Mouse (Mus musculus): ENCODE measurements around the gene Ptprm.
A peak's percentile ranks its signal among the peaks of the same experiment; 100 is the strongest.
"Not testable (repeated sequence)": the region's sequence is repeated elsewhere in the genome, so short reads cannot be mapped to it uniquely, and the experiment has no call there.

Gene Ptprm

DNA sequence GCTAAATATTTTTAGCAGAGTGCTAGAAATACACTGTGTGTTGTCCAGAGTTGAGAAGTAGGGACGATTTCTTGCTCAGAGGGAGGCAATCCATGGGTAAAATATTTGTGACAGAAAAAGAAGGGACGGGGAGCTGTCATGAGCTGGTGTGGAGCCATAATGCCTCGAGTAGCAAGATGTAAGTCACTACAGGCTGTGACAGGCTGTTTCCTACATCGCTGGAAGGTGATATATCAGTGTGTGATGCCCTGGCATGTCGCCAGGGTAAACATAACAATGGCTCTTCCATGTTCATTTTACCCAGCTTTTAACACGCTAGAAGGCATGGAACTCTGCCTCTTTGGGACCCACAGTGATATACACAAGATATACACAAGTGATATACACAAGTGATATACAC, 476.7 kb downstream of the Ptprm start:
- no peak for DNase-seq (ENCODE audit: inconsistent ontology term)

DNA sequence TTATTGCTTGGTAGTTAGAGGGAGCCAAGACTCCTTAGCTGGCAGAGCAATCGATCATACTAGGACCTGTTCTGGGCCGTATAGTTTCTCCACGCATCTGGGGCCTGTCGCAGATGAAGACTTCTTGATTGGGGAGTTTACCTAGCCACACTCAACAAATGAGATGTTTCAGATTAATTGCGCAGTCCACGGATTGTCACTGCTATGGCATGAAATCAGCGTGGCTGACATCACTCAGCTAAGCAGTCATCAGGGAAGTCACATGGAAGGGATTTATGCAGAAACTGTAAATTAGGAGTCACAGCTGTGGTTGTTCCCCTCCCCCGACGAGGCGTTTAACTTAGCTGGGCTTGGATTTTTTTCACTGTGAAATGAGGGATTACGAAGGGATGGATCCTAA, 479.4 kb downstream of the Ptprm start:
- no peak for DNase-seq (ENCODE audit: inconsistent ontology term)

DNA sequence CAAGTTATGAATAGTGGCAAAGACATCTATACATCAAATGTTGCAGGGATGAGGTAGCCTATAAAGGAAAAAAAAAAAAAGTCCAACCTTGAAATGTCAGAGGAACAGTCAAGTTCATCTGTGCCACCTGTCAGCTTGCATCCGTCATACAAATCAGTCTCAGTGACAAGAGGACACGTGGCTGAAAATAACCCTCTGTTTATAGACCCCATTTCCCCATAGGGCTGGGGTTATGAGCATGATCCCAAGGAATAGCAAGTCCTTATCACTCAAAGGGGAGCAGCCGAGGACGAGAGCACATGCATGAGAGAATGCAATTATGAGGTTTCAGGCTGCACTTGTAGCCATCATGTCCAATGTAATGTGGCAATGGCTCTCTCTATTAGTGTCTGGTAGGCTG, 482.9 kb downstream of the Ptprm start:
- DNase-seq (ENCODE audit: inconsistent ontology term) = no peak

DNA sequence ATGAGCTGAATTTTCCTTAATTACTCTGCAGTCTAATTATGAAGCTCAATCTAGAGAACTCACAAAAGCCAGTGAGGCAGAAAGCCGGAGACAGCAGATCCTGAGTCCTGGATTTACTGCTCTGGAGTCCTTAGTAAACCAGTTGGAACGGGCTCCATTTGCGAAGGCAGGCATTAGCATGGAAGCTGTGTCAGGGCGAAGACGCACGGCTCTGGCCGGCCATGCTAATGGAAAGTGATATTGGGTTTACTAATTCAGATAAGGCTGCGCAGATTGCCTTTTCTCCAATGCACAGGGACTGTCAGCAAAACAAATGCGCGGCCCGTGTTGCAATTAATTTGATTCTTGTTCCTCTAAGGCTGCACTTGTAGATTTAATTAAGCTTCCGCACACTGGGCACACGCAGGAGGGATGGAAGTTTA, 484.7 kb downstream of the Ptprm start:
- DNase-seq (ENCODE audit: inconsistent ontology term) = peak; percentile 76

DNA sequence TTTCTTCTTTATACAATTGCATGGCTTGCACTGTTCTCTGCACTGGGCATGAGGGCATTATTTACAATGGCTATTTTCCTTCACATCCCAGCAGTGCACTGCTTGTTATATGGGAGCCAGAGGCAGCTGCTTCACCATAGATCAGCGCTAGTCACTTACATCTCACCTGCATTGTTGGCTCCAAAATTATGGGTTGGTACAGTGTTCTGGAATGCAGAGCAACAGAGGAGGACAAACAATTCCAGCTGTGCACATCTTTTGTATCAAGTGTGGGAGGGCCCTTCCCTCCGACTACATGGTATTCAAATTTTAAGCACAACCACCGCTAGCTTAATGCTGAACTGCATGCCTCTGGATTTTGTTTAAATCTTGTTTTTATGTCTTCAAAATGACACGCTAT, 489.8 kb downstream of the Ptprm start:
- DNase-seq (ENCODE audit: inconsistent ontology term) = no peak

DNA sequence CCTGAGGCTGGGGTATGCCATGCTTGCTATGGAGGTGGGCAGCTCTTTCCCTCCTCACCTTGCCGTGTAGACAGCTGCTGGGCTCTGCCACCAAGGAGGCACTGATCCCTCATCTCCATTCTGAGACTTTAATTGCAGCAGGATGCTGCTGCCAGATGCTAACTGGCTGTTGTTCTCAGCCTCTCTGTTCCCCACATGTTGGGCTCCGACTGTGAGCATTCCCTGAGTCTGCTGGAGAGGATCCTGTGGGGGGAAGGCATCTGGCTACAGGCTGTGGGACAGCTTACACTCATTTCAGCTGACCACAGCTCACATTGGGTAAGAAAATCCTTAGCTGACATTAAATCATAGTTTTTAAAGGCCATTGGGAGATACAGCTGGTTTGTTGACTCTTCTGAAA, 492.7 kb downstream of the Ptprm start:
- no peak for DNase-seq (ENCODE audit: inconsistent ontology term)

DNA sequence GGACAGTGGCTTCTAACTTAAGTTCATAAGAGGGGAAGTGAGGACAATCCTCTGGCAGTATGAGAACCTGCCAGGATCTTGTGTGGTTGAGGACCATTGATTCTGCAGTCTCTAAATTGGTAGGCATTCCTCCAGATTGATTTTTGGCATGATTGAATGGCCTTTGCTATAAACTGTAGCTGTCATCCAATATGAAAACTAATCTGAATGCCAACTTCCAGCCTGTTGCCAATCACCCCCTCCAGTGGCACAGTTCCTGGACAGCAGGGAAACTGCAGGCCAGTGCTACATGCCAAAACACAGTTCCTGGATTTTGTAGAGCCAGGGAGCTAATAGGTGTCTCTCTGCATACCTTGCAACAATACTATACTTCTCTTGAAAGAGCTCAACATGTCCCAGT, 495.5 kb downstream of the Ptprm start:
- peak; percentile 24 for DNase-seq (ENCODE audit: inconsistent ontology term)

DNA sequence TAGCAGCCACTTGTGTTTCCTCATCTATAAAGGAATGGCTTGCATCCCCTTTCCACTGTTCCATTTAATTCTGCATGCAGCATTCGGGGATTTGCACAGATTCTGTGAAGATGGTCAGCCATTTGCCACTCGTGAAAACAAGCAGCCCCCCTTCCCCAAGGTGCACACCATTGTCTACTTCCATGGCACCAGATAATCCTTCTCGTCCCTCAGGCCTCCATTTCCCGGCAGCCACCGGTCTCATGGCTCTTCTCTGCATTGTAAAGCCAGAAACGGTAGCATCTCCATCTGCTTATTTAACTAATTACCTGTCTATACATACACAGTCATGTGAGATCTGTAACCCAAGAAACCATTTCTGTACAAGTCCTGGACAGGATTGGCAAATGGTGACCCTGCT, 501.8 kb downstream of the Ptprm start:
- no peak for DNase-seq (ENCODE audit: inconsistent ontology term)

DNA sequence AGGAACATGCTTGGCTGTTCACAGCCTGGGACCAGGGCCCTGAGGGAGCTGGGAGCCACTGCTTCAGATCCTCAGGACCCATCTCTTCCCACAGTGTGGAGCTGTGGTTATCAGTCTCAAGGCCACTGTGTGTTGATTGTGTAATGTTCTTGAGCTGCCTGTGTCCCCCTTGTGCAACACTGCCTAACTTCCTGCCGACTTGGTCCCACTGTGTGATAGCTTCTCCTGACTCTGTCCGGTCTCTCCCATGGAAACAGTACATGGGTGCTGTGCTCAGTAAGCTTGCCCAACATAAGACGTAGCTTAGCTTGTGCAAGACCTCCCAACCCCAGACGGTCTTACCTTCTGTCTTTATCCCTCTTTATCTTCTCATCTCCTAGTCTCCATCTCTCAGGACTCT, 507.2 kb downstream of the Ptprm start:
- not testable (repeated sequence) for DNase-seq (ENCODE audit: inconsistent ontology term)

DNA sequence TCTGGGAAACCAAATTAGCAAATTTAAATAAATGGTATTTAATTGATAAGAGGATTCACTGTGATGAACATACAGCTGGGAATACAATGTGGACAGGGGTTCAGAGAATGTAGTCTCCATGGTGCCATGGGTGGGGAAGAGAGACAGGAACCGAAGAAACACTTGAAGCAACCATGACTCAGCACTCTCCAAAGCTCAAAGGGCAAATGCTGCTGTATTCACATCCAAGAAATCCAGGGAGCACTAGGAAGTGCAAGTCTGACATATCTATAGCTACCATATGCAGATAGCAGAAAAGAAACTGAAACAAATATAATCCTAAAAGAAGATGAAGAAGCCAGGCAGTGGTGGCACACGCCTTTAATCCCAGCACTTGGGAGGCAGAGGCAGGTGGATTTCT, 531.9 kb downstream of the Ptprm start:
- DNase-seq (ENCODE audit: inconsistent ontology term) = no peak

DNA sequence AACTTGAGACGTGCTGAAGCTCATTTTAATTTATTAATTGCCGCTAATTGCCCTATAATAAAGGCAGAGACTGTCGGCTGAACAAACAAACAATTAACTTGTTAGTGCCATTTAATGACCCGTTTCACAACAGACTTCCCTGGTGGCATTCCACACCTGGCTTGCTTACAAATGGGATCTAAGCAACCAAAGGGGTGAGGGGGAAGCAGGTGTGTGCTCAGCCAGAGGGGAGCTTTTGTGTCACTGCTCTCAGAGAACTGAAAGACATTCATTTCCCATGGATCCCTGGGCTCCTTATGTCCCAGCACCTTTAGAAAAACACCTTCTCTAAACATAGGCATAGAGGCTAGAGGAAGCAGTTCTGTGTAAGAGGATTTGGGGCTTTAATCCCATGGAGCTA, 536.9 kb downstream of the Ptprm start:
- no peak for DNase-seq (ENCODE audit: inconsistent ontology term)

DNA sequence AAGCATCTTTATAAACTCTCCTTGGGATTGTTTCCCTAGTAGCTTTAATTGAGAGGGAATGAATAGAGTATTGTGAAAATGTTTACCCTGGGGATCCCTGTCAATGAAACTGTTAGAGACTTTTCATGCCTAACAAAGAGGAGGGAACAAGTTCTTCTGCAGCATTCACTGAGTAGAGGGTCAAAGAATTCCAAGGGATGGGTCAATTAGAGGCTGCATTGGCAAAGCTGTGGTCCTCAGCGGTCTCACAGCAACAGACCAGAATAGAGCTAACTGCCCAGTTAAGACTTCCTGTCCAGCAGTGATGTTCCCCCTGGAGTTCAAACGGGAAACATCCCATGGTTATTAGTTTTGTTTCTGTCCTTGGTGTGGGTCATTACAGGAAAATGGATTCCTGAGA, 538.3 kb downstream of the Ptprm start:
- peak; percentile 54 for DNase-seq (ENCODE audit: inconsistent ontology term)

DNA sequence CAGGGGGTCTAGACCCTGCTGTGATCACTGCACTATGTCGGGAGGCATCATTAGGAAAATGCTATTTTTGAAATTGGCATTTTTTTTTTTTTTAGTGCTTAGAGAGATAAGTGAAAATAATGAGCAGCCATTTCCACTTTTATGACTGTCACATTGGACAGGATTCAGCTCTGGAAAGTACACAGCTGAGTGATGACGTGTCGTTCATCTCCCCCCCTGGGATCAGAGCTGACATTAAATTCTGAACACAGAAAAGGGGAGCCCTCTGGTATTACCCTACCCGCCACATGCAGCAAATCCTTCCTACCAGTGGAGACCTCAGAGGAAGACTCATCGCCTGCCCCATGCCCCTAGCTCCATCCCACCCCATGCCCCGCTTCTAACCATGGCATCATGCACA, 540.5 kb downstream of the Ptprm start:
- no peak for DNase-seq (ENCODE audit: inconsistent ontology term)

DNA sequence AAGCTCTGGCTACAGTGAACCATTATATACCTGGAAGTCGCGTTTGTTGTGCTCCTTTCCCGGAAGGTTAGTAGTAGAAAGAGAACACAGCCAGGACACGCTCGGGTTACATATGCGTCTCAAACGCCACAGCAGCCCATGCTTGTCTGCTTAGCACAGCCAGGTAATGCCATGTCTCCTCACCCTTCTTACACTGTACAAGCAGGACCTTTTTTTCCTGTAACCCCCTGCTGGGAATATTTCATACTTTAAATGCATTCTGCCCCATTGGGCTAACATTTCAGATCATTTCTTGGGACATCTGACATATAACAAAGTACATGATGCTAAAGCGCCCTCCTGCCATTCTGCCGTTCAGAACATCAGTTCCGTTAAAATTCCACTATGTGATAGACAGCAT, 540.9 kb downstream of the Ptprm start:
- DNase-seq (ENCODE audit: inconsistent ontology term) = no peak

DNA sequence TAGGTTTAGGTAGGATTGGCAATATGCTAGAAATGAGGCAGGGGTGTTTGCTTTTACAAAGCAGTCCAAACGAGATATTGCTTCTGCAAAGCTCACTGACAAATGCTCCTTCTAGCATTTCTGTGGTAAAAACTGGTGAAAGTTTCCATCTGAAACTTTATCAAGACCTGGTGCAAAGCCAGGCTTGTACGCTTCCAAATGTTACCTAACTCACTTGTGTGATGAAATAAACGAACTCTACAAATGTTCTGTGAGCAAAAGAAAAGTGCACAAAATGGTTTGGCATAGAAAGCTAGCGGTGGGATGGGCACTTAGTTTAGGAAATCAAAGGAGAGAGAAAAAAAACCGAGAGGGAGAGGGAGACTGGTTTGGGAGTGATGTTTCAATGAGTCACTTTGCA, 544.5 kb downstream of the Ptprm start:
- no peak for DNase-seq (ENCODE audit: inconsistent ontology term)

DNA sequence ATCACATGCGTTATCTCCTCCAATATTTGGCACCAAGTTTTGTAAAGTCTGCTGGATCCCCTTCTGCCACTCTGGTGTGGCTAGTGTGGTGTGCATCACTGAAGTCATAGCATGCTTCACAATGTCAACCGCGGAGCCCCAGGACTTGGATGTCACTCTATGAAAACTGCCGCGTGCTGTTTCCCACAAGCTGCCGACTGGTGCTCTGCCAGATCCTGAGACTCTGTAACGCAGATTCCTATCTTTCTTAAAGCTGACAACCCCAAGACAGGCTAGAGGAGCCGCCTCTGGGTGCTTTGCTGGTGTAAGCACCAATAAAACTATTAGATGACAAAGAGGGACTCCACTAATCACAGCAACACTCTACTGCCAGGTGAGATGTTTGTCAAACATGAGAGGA, 546.1 kb downstream of the Ptprm start:
- no peak for DNase-seq (ENCODE audit: inconsistent ontology term)

DNA sequence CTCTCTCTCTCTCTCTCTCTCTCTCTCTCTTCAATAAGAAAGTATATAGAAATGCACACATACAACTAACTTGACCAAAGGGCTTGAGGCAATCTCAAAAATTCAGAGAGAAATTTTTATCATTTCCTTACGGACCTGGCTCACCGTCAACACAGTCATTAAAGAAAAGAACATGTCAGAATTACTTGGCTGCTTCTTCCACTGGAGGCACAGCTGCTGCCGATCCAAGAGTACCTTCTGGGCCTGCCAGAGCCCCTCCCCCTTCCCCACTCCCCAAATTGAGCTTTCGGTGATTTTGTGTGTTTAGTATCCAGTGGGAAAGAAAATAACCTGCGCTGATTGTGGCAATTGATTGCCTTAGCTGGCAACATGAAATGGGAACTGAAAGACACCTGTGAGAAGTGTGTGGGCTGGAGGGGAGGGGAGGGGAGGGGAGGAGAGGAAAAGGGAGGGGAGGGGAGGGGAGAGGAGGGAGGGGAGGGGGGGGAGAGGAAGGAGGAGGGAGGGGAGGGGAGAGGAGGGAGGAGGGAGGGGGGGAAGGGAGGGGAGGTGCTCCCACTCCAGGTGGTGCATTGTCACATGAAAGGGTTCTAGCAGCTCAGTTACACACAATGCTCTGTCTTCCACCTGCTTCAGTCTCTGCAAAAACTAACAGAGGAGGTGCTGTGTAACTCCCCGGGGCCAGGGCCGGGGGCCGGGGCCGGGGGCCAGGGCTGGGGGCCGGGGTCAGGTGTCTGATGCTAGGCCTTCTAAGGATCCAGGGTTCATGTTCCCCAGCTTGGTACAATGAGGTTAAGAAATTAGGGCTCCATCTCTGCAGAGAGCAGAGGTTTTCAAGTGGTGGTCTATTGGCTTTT, 552.2 kb downstream of the Ptprm start:
- DNase-seq (ENCODE audit: inconsistent ontology term) = no peak

DNA sequence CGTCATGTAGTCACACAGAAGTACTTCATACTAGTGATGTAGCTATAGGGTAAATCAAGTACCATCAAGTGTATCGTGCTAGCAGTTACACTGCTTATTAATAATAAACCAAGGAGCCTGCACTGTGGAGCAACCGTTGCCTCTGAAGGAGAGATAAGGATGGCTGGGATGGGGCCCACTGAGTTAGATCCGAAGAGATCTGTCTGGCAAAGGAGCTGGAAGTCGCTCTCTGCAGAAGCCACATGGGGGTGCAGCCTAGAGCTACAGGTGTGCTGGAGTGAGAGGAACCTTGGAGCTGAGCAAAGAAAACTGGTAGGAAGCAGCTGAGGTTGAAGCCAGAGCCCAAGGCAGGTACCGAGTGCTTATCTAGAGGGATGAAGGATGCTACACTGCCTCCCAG, 554.0 kb downstream of the Ptprm start:
- no peak for DNase-seq (ENCODE audit: inconsistent ontology term)

DNA sequence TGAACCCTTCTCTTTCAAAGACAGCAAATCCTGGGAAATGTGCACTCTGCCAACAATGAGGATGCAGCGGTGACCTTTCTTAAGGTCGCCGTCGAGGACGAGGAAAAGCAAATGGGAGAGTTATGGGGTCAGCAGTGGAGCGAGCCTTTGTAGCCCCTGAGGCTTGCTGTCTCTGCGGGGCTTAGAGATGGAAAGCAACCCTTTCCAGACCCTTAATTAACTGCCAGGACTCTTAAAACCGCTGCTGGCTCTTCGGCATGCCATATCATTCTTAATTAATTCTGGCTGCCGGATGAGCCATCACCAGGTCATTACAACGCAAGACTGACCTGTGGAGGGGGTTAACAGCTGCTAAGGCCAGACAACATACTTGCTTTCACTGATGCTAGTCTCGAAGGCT, 568.1 kb downstream of the Ptprm start:
- DNase-seq (ENCODE audit: inconsistent ontology term) = no peak

DNA sequence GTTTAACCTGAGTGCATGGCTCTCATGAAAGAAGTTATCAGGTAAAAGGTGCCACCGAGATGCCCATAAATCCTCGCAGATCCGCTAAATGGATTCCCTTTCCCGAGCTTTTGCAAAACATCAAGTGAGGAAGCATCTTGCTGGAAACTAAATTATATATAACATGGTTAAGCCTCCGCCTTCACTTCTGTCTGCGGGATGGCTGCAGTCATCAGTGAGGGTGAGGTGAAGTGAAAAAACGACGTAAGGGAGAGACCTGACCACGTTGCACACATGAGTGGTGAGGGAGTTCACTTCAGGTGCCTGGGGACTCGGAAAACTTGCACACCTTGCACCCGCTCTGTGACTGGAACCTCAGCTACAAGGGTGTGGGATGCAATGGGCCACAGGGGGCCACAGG, 568.7 kb downstream of the Ptprm start:
- no peak for DNase-seq (ENCODE audit: inconsistent ontology term)

DNA sequence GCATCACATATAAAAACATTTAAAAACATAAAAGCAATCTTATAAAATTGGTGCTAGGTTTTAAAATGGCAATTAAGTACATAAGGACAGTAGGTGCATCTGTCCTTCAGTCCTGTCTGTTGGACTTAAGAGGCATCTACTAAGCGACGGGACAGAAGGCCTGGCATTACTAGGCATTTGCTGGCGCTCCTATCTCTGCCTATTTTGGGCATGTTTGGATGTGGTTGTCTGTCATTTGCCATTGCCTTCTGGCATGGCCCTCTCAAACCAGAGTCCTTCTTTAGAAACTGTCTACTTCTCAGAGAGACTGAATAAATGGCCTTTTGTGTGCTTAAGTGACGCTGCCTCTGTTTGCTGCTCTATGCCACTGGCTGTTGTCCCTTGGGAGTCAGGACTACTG, 570.7 kb downstream of the Ptprm start:
- no peak for DNase-seq (ENCODE audit: inconsistent ontology term)

DNA sequence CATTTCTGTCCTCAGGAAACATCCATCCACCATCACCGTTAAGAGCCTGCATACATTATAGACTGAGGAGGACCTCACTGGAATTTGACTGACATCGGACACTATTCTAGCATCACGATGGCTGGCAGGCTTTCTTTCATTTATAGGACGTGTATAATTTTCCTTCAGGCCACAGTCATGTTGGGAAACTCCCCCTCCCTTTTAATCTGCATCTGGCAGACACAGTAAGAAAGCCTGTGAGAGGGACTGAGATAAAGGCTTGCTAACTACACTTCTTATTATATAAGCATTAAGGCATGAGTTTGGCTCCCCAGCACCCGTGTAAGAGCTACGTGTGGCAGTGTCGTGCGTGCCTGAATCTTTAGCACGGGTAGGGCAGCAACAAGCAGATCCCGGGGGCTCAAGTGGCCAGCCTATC, 571.2 kb downstream of the Ptprm start:
- no peak for DNase-seq (ENCODE audit: inconsistent ontology term)

DNA sequence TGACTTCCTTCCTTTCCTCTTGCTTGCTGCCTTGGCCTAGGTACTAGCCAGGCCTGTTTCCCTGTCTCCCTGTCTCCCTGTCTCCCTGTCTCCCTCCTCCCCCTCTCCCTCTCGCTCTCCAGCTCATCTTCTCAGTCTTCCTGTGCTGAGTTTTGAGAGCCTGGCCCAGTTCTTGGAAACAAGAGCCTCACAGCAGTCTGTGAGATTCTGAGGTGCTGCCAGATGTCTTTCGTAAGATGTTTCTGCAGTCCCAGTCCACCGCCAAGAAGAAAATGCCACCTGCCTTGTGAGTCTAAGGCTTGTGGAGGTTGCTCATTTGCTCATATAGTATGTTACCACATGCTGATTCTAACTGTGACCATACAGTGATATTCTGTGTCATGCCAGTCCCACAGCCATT, 572.3 kb downstream of the Ptprm start:
- DNase-seq (ENCODE audit: inconsistent ontology term) = no peak

DNA sequence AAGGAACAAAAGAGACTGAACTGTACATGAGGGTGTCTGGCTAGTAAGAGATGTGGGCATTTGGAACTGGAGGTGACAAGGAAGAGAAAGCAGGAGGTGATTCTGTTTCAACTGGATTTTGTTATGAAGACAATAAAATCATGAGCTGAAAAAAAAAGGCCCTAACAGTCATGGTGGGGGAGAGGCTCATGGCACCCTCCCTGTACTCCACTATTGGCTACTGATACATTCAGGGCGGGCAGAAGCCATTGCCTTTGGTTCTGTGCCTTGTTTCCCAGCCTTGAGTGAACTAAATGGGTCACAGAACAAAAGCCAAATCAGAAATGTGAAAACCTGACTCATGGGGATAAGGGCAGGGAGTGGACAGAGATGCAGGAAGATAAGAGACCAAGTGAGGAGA, 575.2 kb downstream of the Ptprm start:
- peak; percentile 32 for DNase-seq (ENCODE audit: inconsistent ontology term)

All from Muller cell, postnatal 12 days (primary cell).